Mouse (Mus musculus): Measurements from ENCODE around the gene Syn2.

The Syn2 gene

DNA sequence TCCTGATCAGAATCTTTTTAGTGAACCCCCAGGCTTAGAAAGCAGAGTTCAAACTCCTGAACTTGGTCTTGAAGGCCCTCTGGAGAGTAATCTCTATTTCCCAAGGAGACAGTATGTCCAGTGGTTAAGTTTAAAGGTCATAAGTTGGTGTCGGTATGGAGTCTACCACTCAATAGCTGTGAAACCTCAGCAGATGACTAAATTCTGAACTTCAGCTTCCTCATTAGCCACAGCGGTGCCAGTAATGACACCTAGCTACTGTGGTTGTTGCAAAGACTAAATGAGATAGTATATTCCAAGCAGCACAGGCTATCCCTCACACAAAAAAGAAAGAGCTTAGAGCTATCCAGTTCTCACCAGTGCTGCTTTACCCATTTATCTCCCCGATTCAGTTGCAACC lies 153.5 kb downstream of the Syn2 start:
- in situ Hi-C loops (cut with MboI, MseI) = no loop called here

DNA sequence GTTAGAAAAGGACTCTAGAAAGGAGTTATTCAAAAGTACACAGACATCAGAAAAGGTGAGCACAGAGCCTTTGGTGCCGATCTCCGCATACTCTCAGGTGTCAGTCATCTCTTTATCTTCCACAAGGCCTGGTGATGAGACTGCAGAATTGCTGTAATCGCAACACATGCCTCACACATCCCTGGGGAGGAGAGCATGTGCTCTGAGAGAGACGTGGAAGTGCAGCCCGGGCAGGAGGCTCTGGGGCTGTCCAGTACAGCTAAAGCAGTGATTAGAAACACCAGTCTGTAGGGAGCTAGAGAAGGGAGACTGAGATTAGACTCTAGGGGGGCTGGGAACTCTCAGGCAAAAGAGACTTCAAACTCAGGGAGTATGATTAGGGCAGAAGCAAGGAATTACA lies 155.9 kb downstream of the Syn2 start:
- in situ Hi-C loops (cut with MboI, MseI) = no loop called here

- in situ Hi-C loops (cut with MboI, MseI) = no loop called here
These were observed 156.4 kb downstream of the Syn2 start for GRCm38 (mm10) chr6:115291068-115291467.

DNA sequence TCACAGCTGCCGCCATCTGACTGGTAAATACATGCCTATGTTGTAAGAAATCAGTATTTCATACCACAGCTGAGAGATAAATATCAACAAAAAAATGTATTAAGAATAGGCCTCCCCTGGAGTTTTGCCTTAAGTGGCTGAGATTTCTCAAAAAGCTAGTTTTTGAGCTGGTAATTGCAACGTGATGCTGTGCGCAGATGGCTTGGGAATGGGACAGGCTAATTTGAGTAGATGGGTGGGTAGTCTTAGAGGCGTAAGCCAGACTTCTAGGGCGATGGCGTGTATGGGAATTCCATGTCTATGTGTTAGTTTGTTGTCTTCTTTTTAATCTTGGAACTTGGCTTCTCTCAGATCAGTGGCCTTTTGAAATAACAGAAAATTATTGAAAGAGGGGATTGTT lies 157.1 kb downstream of the Syn2 start:
- in situ Hi-C loops (cut with MboI, MseI) = no loop called here

GRCm38 (mm10) chr6:115292621-115293020 lies 157.9 kb downstream of the Syn2 start:
- in situ Hi-C loops (cut with MboI, MseI) = no loop called here

DNA sequence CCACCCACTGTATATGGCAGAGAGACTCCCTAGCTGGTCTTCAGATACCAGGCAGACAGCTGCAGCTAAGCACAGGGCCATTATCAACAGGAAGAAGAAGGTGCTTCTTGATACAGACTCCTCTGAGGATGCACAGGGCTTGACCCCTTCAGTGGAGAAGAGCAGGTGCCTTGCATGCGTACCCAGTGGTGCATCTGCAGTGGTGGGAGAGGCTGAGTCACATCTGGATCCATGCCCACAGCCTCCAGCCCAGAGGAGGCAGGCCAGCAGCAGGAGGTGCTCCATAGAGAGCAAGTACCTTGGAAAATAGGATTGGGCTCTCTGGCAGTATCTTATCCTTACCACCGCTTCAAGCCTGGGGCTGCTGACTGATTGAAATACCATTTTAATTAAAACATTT lies 159.2 kb downstream of the Syn2 start:
- in situ Hi-C loops (cut with MboI, MseI) = no loop called here

GRCm38 (mm10) chr6:115307134-115307533 lies 172.4 kb downstream of the Syn2 start:
- in situ Hi-C loops (cut with MboI, MseI) = no loop called here

- in situ Hi-C loops (cut with MboI, MseI) = no loop called here
These were observed 178.1 kb downstream of the Syn2 start for GRCm38 (mm10) chr6:115312780-115313179.

GRCm38 (mm10) chr6:115313235-115313738 lies 178.6 kb downstream of the Syn2 start:
- in situ Hi-C loops (cut with MboI, MseI) = no loop called here

DNA sequence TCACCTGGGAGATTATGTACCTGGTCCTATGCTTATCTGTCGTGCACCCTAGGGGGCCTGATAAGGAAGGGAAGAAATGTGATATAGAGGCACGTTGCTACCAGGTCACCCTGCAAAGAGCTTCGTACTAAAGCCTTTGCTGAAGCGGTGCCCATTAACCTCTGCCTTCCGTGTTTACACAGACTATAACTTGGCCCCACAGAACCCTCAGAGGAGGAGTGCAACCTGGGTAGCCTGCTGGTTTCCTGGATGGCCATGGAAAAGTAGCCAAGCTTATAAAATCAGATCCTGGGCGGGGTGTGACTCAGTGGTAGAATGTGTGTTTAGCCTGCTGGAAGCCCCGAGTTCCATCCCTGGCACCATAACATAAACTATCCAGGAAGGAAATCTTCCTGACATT lies 179.2 kb downstream of the Syn2 start:
- in situ Hi-C loops (cut with MboI, MseI) = no loop called here

DNA sequence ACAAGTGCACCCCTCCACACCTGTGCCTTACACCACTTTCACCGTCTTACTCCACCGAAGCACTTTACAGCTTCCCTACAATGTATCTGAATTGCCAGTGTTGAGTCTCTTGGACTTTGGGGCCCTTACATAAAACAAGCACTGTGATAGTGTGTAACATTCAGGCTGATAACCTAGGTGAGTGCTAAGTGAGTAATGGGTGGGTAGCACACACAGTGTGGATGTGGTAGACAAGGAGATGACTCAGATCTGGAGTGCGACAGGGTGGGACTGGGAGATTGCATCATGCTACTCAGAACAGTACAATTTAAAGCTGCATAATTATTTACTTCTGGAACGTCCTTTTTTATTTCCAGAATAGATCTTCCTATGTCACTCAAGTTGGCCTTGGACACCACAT lies 181.1 kb downstream of the Syn2 start:
- in situ Hi-C loops (cut with MboI, MseI) = no loop called here

DNA sequence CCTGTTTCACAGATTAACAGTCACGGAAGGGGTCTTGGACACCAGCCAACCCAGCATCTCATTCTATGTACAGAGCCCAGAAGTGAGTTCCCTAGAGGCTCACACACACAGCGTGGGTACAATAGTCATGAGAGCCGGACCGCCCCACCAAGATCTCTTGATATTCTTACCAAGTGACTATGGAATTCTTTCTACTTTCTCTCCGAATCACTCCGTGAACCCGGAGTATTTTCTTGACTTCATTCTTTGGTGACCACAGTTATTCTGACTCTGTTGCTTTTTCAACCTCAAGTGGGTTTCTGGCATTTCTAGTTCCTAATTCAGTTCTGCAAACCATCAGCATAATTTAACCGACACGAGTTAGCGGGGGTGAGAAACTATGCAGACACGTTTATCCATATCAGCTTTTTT lies 182.1 kb downstream of the Syn2 start:
- in situ Hi-C loops (cut with MboI, MseI) = no loop called here

- in situ Hi-C loops (cut with MboI, MseI) = no loop called here
These were observed 184.1 kb downstream of the Syn2 start for GRCm38 (mm10) chr6:115318811-115319210.

DNA sequence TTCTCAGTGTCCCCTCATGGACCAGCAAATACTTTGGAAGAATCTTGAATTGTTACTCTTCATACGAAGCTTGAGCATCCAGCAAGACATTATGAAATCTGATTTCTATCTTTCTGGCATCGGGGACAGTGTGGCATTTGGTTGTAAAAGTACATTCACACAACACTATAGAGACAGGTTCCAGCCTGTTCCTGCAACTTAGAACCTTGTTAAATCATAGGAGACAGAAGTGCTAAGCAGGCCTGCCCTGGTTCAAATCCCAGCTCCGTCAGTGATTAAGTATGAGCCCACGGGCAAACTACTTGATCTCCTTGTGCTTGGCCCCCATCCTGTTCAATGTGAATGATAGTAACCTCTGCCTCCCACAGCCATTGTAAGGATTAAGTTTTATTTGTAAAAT lies 185.0 kb downstream of the Syn2 start:
- in situ Hi-C loops (cut with MboI, MseI) = no loop called here

GRCm38 (mm10) chr6:115320927-115321714 lies 186.4 kb downstream of the Syn2 start:
- in situ Hi-C loops (cut with MboI, MseI) = no loop called here

- in situ Hi-C loops (cut with MboI, MseI) = no loop called here
These were observed 187.2 kb downstream of the Syn2 start for GRCm38 (mm10) chr6:115321883-115322351.

- in situ Hi-C loops (cut with MboI, MseI) = no loop called here
These were observed 188.3 kb downstream of the Syn2 start for GRCm38 (mm10) chr6:115322956-115323355.

- in situ Hi-C loops (cut with MboI, MseI) = no loop called here
These were observed 196.3 kb downstream of the Syn2 start for GRCm38 (mm10) chr6:115330964-115331363.
